Mouse (Mus musculus) testis, adult 2 months (tissue): Measurements from ENCODE around the gene Plppr1.

Source experiments
- CTCF ChIP-seq: fragments of 200-500 bp; IDR thresholded peaks from 2 replicates; pipeline ENCODE4 v1.5.1; 2012; ENCODE audit warnings: low read depth, mild to moderate bottlenecking, inconsistent platforms, low read length, moderate library complexity; ENCODE audit not compliant: control insufficient read depth, insufficient read depth, insufficient replicate concordance
- POLR2A ChIP-seq: fragments of 200-500 bp; IDR thresholded peaks from 2 replicates; pipeline ENCODE4 v1.6.1; 2012; ENCODE audit warnings: low read depth, mild to moderate bottlenecking, inconsistent platforms, low read length, moderate library complexity; ENCODE audit not compliant: control insufficient read depth

- no peak for TF ChIP-seq CTCF
- TF ChIP-seq POLR2A = no peak
Measured at GRCm38 (mm10) chr4:49232206-49233031, 173.3 kb downstream of the Plppr1 start.
